ENCODE assay signal across 9 mouse cellular contexts in genomic region chr9:24773669-24774068, GRCm38 (mm10). TPM values are rescaled to one million over a fixed set of nuclear protein-coding genes. Genes with fewer than 3 reads are reported as not detected.
DNase-seq lines count a peak whose midpoint lies in the region; ATAC-seq and TF ChIP-seq lines count a peak whose summit lies in the region.
"Had no signal": no experiment of that assay in that cellular context is flagged by ENCODE, and none has a peak within 500 bp of the region (broad histone marks: within the 10 kb centered on the region; RNA-seq: fewer than 3 reads in every experiment).

No protein-coding gene starts in this region.

- no peaks in the 10 kb centered on the region for H3K9me3 ChIP-seq in kidney, postnatal 0 days (replicated peaks; ENCODE audit: low read length)
- H3K9me3 ChIP-seq in embryonic facial prominence, embryonic 15.5 days (replicated peaks) = no peaks in the 10 kb centered on the region
- H3K9me3 ChIP-seq in intestine, postnatal 0 days (ENCODE audit: control insufficient read depth) = no peaks in the 10 kb centered on the region

- TF ChIP-seq CTCF in kidney, postnatal 0 days (IDR thresholded peaks at IDR 0.05; ENCODE audit: low read depth) = no peak
- no peak for TF ChIP-seq CTCF in intestine, postnatal 0 days (IDR thresholded peaks at IDR 0.05; ENCODE audit: low read depth)

- WGBS in kidney, postnatal 0 days = 1% methylated on average over 19 of the region's 19 CpGs
- under 1% methylated on average over 19 of the region's 19 CpGs for WGBS in embryonic facial prominence, embryonic 15.5 days
- 1% methylated on average over 19 of the region's 19 CpGs for WGBS in intestine, postnatal 0 days

- H3K9ac ChIP-seq in kidney, postnatal 0 days (ENCODE audit: low read depth, low read length) = no peak overlapping the region
- H3K9ac ChIP-seq in embryonic facial prominence, embryonic 15.5 days = no peak overlapping the region
- H3K9ac ChIP-seq in intestine, postnatal 0 days (ENCODE audit: low read depth, low read length) = no peak overlapping the region

- H3K4me1 ChIP-seq in kidney, postnatal 0 days (replicated peaks; ENCODE audit: insufficient read depth, low read length) = peaks cover 5% of the 10 kb centered on the region; the same call in 1 of the 2 replicates
- H3K4me1 ChIP-seq in embryonic facial prominence, embryonic 15.5 days = peaks cover 27% of the 10 kb centered on the region
- H3K4me1 ChIP-seq in intestine, postnatal 0 days (replicated peaks; ENCODE audit: control insufficient read depth, insufficient read depth, low read length) = no peaks in the 10 kb centered on the region

- no peak overlapping the region for H3K27ac ChIP-seq in kidney, postnatal 0 days
- H3K27ac ChIP-seq in embryonic facial prominence, embryonic 15.5 days (replicated peaks) = no peak overlapping the region
- H3K27ac ChIP-seq in intestine, postnatal 0 days (ENCODE audit: low read depth, low read length) = no peak overlapping the region

- DNase-seq in kidney, postnatal 0 days (ENCODE audit: low spot score) = no peak
- DNase-seq in kidney, postnatal 10 days = no peak
- peak; percentile 71 for DNase-seq in neural tube, embryonic 10.5 days (ENCODE audit: extremely low spot score, low spot score)
- DNase-seq in spleen, postnatal 36 days (ENCODE audit: low spot score in 2 of 2) = no peak
- no peak for DNase-seq in layer of hippocampus, postnatal 10 days (ENCODE audit: low spot score in 2 of 2)
- no peak for DNase-seq in frontal cortex, adult 2 months (ENCODE audit: extremely low spot score in 1 of 2, low spot score in 1 of 2)
- DNase-seq: cerebellum, adult 18-20 months had no signal

- ATAC-seq in kidney, postnatal 0 days (replicated peaks; ENCODE audit: low FRiP score, low read depth) = peak; percentile 23; the same call in 1 of the 2 replicates
- no peak for ATAC-seq in embryonic facial prominence, embryonic 15.5 days (ENCODE audit: insufficient number of reproducible peaks, low FRiP score, low TSS enrichment, low read depth)
- no peak for ATAC-seq in intestine, postnatal 0 days

- peak overlapping the region; percentile 29 for H3K4me3 ChIP-seq in kidney, postnatal 0 days (replicated peaks; ENCODE audit: low read depth, low read length)
- H3K4me3 ChIP-seq in embryonic facial prominence, embryonic 15.5 days (replicated peaks) = peak overlapping the region; percentile 30
- H3K4me3 ChIP-seq in intestine, postnatal 0 days (ENCODE audit: low read depth, low read length) = peak overlapping the region; percentile 27

- H3K4me2 ChIP-seq in kidney, postnatal 0 days (ENCODE audit: low read length) = peak overlapping the region; percentile 32
- peak overlapping the region; percentile 52 for H3K4me2 ChIP-seq in embryonic facial prominence, embryonic 15.5 days (replicated peaks)
- peak overlapping the region; percentile 49 for H3K4me2 ChIP-seq in intestine, postnatal 0 days (replicated peaks; ENCODE audit: low read depth)

- H3K27me3 ChIP-seq in kidney, postnatal 0 days (ENCODE audit: insufficient read depth, low read length) = peaks cover 96% of the 10 kb centered on the region
- H3K27me3 ChIP-seq in embryonic facial prominence, embryonic 15.5 days = peaks cover 94% of the 10 kb centered on the region
- peaks cover 97% of the 10 kb centered on the region for H3K27me3 ChIP-seq in intestine, postnatal 0 days (replicated peaks; ENCODE audit: control insufficient read depth, insufficient read depth, low read length)

- no peaks in the 10 kb centered on the region for H3K36me3 ChIP-seq in kidney, postnatal 0 days (ENCODE audit: insufficient read depth, low read length)
- no peaks in the 10 kb centered on the region for H3K36me3 ChIP-seq in embryonic facial prominence, embryonic 15.5 days
- no peaks in the 10 kb centered on the region for H3K36me3 ChIP-seq in intestine, postnatal 0 days (ENCODE audit: control insufficient read depth, insufficient read depth)

RNA-seq across cellular contexts. Expression of gene Tbx20, which starts 0.4 kb away (rescaled TPM):
- polyA plus RNA-seq in kidney, postnatal 0 days (2015; fragmentation: Nextera tagmentation; extraction: Ambion mirVana) = not detected in 2 replicates
- polyA plus RNA-seq in embryonic facial prominence, embryonic 15.5 days (2015; fragmentation: Nextera tagmentation; extraction: Ambion mirVana) = 0.14 TPM in 1 of 2 replicates, not detected in the other
- not detected in 2 replicates for polyA plus RNA-seq in intestine, postnatal 0 days (2015; fragmentation: Nextera tagmentation; extraction: Ambion mirVana)
- total RNA-seq in layer of hippocampus, postnatal 10 days (2021) = not detected
- not detected in 2 replicates for polyA plus RNA-seq in frontal cortex, adult 2 months (2012; rRNA removed)
